Mouse (Mus musculus): ENCODE measurements around the gene Hc.

Hc gene

GRCm38 (mm10) chr2:35058325-35058724 lies 2.9 kb downstream of the Hc start:
- in situ Hi-C loops (cut with MboI) = no loop called here

DNA sequence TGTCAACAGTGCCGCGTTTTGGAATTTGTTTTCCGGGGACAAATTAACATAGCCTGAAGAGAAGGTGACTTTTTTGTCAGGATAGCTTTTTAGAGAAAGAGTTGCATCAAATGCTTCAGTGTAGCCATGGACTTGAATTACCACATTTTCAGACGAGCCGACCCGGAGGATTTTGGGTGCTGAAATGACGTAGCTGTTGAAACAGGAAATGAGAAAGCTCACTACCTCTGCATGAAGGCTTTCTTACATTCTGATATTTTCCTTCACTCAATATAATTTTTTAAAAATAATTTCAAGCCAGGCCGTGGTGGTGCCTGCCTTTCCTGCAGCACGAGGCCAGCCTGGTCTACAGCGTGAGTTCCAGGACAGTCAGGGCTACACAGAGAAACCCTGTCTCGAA lies 4.0 kb downstream of the Hc start:
- in situ Hi-C loops (cut with MboI) = no loop called here

- in situ Hi-C loops (cut with MboI) = no loop called here
Observed at GRCm38 (mm10) chr2:35048851-35049250, 12.4 kb downstream of the Hc start.

DNA sequence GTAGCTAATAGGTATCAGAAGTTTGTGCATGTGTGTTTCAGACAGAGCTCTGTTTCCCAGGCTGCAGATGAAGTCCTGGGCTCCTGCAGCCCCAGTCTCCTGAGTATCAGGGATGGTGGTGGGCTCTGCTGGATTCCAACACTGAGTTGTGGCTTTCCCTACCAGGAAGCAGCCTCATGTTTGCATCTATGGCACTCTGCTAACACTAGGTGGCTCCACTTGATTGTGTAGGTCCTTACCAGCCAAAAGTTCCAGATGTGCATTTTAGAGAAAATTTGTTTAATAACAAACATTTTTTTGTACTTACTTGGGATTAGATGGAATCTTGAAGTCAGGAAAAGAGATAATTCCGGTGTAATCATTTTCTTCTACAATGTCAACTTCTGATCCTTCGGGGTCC lies 16.3 kb downstream of the Hc start:
- in situ Hi-C loops (cut with MboI) = no loop called here

DNA sequence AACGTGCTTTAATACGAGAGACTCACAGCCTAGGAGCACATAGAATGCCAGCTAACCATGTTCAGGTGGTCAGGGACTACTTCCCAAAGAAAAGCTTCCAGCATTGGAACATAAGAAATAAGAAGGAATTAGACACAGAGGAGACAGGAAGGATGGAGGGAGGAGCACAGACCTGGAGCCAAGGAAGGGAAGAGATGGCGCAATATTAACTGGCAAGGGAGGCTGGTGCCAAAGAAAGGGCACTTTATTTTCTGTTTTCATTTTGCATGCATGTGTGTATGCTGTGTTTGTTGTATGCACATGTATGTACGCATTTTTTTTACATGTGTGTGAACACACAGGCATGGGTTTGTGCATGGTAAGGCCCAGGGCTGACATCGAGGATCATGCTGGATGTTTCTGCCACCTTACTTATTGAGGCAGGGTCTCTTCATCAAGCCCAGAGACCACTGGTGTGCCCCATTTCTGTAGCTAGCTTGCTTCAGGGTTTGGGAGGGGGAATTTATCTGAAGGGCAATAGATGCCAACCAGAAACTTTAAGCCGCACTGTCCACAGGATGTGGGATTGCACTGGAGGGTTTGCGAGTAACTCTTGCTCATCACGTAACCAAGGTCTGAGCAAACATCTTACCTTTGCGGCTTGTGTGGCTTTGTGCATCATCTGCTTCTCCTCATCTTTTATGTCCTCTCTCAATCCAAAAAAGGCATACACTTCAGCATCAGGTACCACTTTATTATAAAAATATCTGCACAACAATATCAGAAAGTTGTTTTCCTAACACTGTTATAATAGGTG lies 22.5 kb downstream of the Hc start:
- in situ Hi-C loops (cut with MboI) = no loop called here

- in situ Hi-C loops (cut with MboI) = no loop called here
Observed at GRCm38 (mm10) chr2:35024646-35025154, 36.5 kb downstream of the Hc start.

GRCm38 (mm10) chr2:35021806-35022205 lies 39.4 kb downstream of the Hc start:
- in situ Hi-C loops (cut with MboI) = no loop called here

DNA sequence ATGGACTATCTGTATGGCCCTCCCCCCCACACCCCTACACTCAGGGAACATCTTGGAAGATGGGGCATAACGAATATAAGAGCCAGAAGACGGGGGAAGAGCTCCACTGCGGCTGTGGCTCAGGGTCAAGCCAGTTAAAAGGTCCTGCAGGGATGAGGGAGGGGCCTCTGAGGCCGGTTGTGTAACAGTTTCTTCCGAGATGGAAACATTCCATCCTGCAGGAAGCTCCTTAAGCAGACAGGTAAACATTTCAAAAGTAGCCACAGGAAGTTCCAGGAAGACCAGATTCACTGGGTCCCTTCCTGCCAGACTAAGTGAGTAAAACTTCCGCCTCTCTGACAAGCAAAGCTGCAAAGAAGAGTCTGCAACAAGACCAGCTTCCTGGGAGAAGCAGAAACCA lies 45.4 kb downstream of the Hc start:
- in situ Hi-C loops (cut with MboI) = no loop called here

DNA sequence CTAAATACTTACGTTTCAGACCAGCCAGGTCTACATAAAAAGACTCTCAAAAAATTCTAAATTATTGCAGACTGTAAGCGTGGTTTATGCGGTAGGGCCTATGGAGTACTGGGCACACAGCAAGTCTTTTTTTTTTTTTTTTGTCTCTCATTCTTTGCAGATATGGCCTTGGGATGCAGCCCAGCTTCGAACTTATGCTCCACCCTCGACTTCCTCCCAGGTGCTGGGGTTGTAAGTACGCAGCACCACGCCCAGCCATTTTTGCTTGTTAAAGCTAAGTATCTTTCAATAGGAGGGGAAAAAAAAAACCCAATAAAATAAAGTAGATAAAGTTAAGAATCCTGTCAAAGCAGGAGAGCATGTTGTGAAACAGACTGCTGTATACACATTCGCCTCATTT lies 49.6 kb downstream of the Hc start:
- in situ Hi-C loops (cut with MboI) = no loop called here

DNA sequence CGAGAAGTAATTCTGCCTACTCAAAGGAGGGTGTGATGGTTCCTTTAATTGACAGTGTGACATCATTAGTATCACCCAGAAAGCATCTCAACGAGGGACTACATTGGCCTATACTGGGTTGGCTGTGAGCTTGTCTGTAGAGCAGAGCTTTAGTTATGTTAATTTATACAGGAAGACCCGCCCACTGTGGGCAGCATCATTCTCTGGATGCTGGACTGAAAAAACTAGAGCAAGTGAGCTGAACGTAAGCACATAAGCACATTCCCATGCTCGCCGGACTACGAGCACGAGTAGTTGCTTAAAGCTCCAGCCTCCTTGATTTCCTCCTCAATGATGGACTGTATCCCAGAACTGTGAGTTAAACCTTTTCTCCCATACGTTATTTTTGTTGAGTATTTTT lies 62.3 kb downstream of the Hc start:
- in situ Hi-C loops (cut with MboI) = no loop called here

GRCm38 (mm10) chr2:34996506-34996905 lies 64.7 kb downstream of the Hc start:
- in situ Hi-C loops (cut with MboI) = no loop called here

DNA sequence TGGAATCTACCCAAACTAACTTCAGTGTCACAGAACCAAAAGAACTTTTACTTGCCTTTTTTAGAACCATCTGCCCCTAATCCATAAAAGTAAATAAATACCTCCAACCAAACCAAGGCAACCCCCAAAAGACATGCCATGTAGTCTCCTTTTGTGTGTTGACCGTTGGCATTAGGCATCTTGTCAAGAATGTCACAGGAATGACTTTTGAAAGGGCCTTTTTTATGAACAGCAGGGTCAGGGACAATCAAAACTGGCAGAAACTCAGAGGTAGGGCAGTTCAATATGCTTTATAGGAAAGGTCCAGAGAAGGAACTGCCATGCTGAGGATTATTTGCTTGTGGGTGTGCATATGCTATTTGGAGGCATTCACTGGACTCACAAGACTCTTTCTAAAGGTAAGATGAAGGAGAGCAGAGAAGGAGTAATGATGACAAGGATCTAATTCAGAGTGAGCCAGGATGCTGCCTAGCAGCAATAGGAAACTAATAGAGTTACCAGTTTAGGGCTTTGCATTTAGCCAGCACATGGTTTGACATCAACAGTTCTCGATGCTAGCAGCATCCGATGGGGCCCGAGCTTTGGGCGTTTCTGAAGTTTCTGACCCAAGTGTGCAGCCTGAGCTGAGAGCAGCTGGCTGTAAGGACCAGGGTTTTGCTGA lies 67.4 kb downstream of the Hc start:
- in situ Hi-C loops (cut with MboI) = no loop called here

- in situ Hi-C loops (cut with MboI) = no loop called here
Observed at GRCm38 (mm10) chr2:34992729-34993695, 68.2 kb downstream of the Hc start.

DNA sequence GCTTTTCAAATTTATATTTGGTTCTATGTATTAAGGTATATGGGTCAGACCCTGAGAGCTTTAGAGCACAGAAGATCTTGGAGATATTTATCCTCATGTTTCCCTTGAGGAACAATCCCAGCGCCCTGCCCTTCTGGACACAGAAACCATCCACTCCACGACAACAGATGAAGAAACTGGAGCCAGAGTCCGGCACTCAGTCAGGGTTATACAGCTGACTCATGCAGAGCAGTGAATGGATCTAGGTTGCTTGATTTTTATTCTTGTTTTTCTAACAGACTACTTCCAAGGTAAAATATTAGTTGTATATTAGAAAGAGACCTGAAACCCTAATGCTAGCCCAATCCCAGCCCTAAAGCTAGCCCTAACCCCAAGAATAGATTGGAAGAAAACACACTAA lies 69.3 kb downstream of the Hc start:
- in situ Hi-C loops (cut with MboI) = no loop called here

- in situ Hi-C loops (cut with MboI) = no loop called here
Observed at GRCm38 (mm10) chr2:34989749-34990148, 71.5 kb downstream of the Hc start.

GRCm38 (mm10) chr2:34987595-34987994 lies 73.6 kb downstream of the Hc start:
- in situ Hi-C loops (cut with MboI) = no loop called here

DNA sequence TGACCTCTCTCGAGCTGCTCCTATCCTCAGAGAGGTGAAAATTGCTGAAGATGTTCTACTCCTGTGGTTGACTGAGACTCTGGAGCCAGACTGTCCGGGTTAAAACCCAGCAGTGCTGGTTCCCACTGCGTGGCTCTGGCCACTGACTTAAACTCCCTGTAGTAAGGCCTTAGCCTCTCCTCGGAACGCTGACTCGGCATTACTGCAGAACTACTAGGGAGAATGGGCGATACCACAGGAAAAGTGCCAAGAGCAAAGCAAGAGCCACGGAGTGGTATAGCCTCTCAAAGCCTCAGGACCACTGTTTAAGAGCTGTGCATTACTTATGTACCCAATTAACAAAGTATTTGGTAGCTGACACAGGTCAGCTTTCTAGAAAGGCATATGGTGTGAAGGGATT lies 76.4 kb downstream of the Hc start:
- in situ Hi-C loops (cut with MboI) = no loop called here

GRCm38 (mm10) chr2:34982906-34983698 lies 78.1 kb downstream of the Hc start:
- in situ Hi-C loops (cut with MboI) = no loop called here

GRCm38 (mm10) chr2:34982096-34982724 lies 79.0 kb downstream of the Hc start:
- in situ Hi-C loops (cut with MboI) = no loop called here

- in situ Hi-C loops (cut with MboI) = no loop called here
Observed at GRCm38 (mm10) chr2:34979459-34980011, 81.7 kb downstream of the Hc start.

DNA sequence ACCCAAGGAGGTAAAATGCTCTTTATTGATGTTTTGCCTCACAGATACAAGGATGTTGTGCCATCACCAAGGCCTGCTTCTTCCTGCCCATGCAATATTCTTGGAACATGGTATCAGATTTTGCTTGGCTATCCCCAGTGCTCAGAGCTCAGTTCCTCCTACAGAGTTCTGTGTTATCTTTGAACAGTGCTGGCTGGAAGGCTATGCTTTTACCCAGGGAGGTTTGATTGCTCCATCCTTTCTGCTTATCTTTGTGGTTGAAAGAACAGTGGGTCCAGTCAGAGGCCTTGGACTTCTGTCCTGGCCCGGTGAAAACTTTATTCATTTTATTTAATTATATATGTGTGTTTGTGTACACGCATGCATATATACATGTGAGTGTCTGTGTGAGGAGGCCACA lies 83.0 kb downstream of the Hc start:
- in situ Hi-C loops (cut with MboI) = no loop called here
